8 mouse cellular contexts compared by ENCODE assay signal in genomic region chr15:97789761-97790505, GRCm38 (mm10). TPM values are rescaled to one million over a fixed set of nuclear protein-coding genes. Genes with fewer than 3 reads are reported as not detected.
DNase-seq lines count a peak whose midpoint lies in the region; ATAC-seq and TF ChIP-seq lines count a peak whose summit lies in the region.

No protein-coding gene starts in this region.

- DNase-seq in adrenal gland, adult (ENCODE audit: inconsistent age in 2 of 2, low spot score in 1 of 2): peak; percentile 65 to 82
- DNase-seq in adrenal gland, adult 8-10 months: no peak
- peak; percentile 82 to 88 for DNase-seq in lung, adult 18-20 months
- DNase-seq in lung, postnatal 25 days (ENCODE audit: low spot score): no peak
- peak; percentile 53 for DNase-seq in c-Kit-negative CD71-positive TER-119-positive erythroid progenitor cells, embryonic 14.5 days (ENCODE audit: low read depth, low spot score)
- peak; percentile 76 for DNase-seq in lung, adult 2 months
- peak; percentile 75 for DNase-seq in splenic B cell, adult 2 months (ENCODE audit: low read depth, low spot score)

- peak; percentile 84 for TF ChIP-seq CTCF in lung, adult 2 months (IDR thresholded peaks at IDR 0.05; ENCODE audit: insufficient read depth, low read length)

- TF ChIP-seq POLR2A in lung, adult 2 months (IDR thresholded peaks at IDR 0.05; ENCODE audit: borderline replicate concordance, extremely low read depth, low read depth, low read length): peak; percentile 41; the same call in 1 of the 2 replicates

- peak; percentile 21; the same call in 1 of the 2 replicates for ATAC-seq in granulocyte monocyte progenitor cell, adult 5-6 weeks (replicated peaks; ENCODE audit: poor library complexity, severe bottlenecking)

- peaks cover 40% of the 10 kb centered on the region for H3K4me1 ChIP-seq in lung, adult 2 months (ENCODE audit: control insufficient read depth, insufficient read depth, low read length)

- peaks cover 6% of the 10 kb centered on the region for H3K36me3 ChIP-seq in splenic B cell, adult 2 months (ENCODE audit: control insufficient read depth, insufficient read depth, low read length, poor library complexity, severe bottlenecking)

- H3K4me3 ChIP-seq in lung, adult 2 months (replicated peaks; ENCODE audit: extremely low read depth, low read depth, low read length): no peak overlapping the region

- H3K27me3 ChIP-seq in splenic B cell, adult 2 months (ENCODE audit: control insufficient read depth, insufficient read depth, low read length, poor library complexity, severe bottlenecking): no peaks in the 10 kb centered on the region

- WGBS in lung, adult 2 months: 36% methylated on average over 20 of the region's 20 CpGs

RNA-seq across cellular contexts. Expression of gene Slc48a1, which starts 11.6 kb away (rescaled TPM):
- 100 to 1,000 TPM; 120 to 216 (median 160) TPM for total RNA-seq in adrenal gland, adult 8-10 months (2022)
- 97.0 and 99.2 TPM in 2 replicates for total RNA-seq in granulocyte monocyte progenitor cell, adult 5-6 weeks (2014; fragmentation: Nextera tagmentation)
- total RNA-seq in granulocyte monocyte progenitor cell, adult 5-6 weeks (2017): 67.6 and 71.6 TPM in 2 replicates
- 158 and 174 TPM in 2 replicates for polyA plus RNA-seq in lung, adult 2 months (2012; rRNA removed)

RNA-seq across cellular contexts. Expression of gene Rapgef3, which starts 22.2 kb away (rescaled TPM):
- 10 to 100 TPM; 12.2 to 39.5 (median 25.7) TPM for total RNA-seq in adrenal gland, adult 8-10 months (2022)
- 8.4 and 33.0 TPM in 2 replicates for total RNA-seq in granulocyte monocyte progenitor cell, adult 5-6 weeks (2014; fragmentation: Nextera tagmentation)
- total RNA-seq in granulocyte monocyte progenitor cell, adult 5-6 weeks (2017): 11.9 and 19.1 TPM in 2 replicates
- 94.2 and 133 TPM in 2 replicates for polyA plus RNA-seq in lung, adult 2 months (2012; rRNA removed)

RNA-seq across cellular contexts. Expression of gene Hdac7, which starts 54.4 kb away (rescaled TPM):
- 100 to 1,000 TPM in 2 of 4 experiments, 10 to 100 TPM in 2; 86.1 to 106 (median 96.2) TPM for total RNA-seq in adrenal gland, adult 8-10 months (2022)
- 33.3 and 52.1 TPM in 2 replicates for total RNA-seq in granulocyte monocyte progenitor cell, adult 5-6 weeks (2014; fragmentation: Nextera tagmentation)
- total RNA-seq in granulocyte monocyte progenitor cell, adult 5-6 weeks (2017): 3.5 and 6.1 TPM in 2 replicates
- 254 and 294 TPM in 2 replicates for polyA plus RNA-seq in lung, adult 2 months (2012; rRNA removed)

RNA-seq across cellular contexts. Expression of gene Endou, which starts 58.8 kb away (rescaled TPM):
- 1 to 10 TPM in 1 of 4 experiments, under 1 TPM in 3; 0.35 to 1.2 (median 0.75) TPM for total RNA-seq in adrenal gland, adult 8-10 months (2022)
- 0.53 and 2.8 TPM in 2 replicates for total RNA-seq in granulocyte monocyte progenitor cell, adult 5-6 weeks (2014; fragmentation: Nextera tagmentation)
- total RNA-seq in granulocyte monocyte progenitor cell, adult 5-6 weeks (2017): 1.7 and 2.2 TPM in 2 replicates
- 4.0 and 18.9 TPM in 2 replicates for polyA plus RNA-seq in lung, adult 2 months (2012; rRNA removed)

Comparison
In these comparisons a context has a peak if more than half of its experiments do, and no peak if none do; other contexts are left out.
1. DNase-seq: peak in adrenal gland, adult (2 of 2), lung, adult 18-20 months (2 of 2), c-Kit-negative CD71-positive TER-119-positive erythroid progenitor cells, embryonic 14.5 days (single experiment), lung, adult 2 months (single experiment) and splenic B cell, adult 2 months (single experiment); none in adrenal gland, adult 8-10 months (single experiment) and lung, postnatal 25 days (single experiment).